Mouse (Mus musculus) thymus, postnatal 25 days (tissue): ENCODE measurements at regions not wholly inside any gene's neighbourhood (a gene's known extent, or its start where the extent isn't known, plus 50 kb on each side); places are given as distances from the start of the nearest gene placed in this dataset.

Experiments used
- DNase-seq: peaks from one replicate; pipeline ENCODE4 v3.0.0; 2022

DNA sequence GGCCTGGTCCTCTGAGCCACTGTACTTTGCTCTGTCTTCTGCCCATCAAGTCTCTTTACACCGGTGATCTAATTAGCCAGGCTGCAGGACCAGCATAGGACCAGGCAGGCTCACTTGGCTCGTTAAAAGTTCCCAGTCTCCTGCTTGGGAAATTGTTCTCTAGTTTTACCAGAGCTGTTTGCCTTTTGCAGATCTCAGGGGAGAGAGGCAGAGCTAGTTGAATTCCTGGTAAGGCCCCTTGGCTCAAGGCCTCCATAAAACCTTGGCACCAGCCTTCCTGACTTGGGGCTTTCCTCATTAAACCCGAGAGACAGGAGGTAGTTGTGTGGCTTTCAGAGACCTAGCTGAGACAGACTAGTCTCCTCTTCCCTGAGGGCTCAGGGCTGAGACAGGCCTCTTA lies 237.0 kb upstream of the Trib2 start:
- DNase-seq, result no peak

DNA sequence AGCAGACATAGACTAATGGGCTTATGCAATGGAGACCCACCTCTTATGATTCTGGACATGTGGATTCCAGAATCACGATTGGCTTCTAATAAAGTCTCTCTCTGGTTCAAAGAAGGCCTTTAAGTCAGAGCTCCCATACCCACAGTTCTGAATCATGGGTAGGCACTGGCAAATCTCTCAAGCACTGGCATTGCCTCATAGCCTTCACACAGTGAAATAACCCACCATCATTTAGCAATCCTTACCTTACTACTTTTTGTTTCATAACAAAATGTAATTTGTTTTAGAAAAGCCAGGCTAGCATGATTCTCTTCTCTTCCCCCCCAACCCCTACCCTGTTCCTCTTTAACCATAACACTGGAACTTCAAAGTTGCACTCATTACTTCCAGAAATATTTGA lies 236.3 kb upstream of the Trib2 start:
- no peak for DNase-seq

GRCm38 (mm10) chr12:16052353-16052752 lies 235.6 kb upstream of the Trib2 start:
- DNase-seq, result no peak

- peak; percentile 19 for DNase-seq
Measured at GRCm38 (mm10) chr12:16051439-16051838, 234.7 kb upstream of the Trib2 start.

DNA sequence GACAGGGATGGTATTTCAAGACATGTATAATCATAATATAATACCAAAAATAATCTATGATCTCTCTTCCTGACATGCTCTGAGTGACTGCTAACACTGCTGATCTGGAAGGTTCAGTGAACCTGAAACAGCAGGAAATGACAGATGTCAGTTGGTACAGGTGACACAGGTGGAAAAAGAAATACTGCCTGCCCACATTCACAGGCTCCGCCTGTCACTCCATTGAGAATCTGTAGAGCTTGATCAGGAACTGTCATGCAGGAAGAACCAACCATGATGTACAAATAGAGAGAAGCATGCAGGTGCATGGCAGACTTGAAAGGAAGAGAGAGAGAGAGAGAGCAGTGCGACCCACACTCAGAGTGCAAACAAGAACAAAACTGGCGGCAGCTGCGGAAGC lies 232.8 kb upstream of the Trib2 start:
- DNase-seq, result peak; percentile 76

GRCm38 (mm10) chr12:16046643-16047042 lies 229.9 kb upstream of the Trib2 start:
- DNase-seq, result no peak

DNA sequence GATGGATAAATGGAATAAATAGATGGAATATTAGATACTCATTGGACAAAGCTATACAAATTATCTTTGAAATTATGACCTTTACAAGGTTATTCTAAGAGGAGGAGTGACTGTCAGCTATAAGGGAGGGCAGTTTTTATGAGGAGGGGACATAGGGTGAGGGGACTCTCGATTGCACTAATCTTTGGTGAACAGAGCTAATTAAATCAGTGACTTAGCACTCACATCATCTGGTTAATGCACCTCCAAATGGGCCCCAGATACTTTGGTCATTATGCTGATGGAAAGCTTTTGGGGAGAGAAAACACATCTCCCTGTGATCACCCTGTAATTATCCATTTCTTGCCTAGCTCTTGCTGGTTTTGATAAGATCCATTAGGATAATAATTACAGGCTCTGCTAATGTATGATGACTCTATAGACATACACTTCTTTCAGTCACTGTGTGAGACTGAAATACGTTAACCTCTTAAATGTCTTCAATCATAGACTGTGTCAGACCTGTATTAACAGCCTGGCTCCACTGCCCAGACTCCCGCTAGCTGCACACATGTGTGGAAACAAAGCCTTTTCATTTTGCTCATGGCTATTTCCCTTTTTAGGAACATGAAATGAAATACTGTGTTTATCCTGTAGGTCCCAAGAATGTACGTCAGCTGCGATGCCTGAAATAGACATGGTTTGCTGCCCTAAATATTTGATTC lies 229.2 kb upstream of the Trib2 start:
- DNase-seq, result no peak

DNA sequence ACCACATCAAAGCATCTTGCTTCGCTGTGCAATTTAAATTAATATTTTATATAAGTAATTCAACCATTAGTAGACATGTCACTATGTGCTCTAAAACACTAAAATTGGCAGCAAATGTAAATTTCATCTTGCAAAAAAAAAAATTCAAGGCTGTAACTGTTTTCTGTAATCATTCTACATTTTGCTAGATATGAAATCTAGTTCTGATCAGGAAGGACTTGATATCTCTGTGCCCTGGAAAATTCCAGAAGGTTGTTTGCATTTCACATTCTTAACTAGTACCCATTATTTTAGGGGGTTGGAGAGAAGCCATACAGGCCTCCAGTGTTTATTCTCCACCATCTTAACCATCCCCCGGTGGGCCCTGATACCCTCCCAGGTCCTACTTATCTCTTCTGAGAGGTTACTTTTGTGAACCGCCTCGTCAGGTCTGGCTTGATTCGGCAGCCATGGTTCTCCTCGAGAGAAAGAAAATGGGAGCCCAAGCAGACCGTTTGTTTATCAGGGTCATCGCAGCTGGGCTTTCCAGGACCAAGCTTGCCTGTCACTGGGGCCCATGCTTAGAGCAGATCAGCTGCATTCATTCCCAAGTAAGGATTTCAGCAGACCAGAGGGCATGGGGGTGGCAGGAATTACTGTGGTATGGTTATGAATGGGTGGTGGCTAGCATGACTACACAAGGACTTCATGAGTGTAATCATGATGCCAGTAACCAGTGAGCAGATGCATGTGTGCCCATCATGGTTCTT lies 226.9 kb upstream of the Trib2 start:
- DNase-seq, result no peak

- DNase-seq, result no peak
Measured at GRCm38 (mm10) chr12:16042362-16042761, 225.6 kb upstream of the Trib2 start.

GRCm38 (mm10) chr12:16041129-16041528 lies 224.4 kb upstream of the Trib2 start:
- DNase-seq, result no peak

- no peak for DNase-seq
Measured at GRCm38 (mm10) chr12:16035551-16035950, 218.8 kb upstream of the Trib2 start.

DNA sequence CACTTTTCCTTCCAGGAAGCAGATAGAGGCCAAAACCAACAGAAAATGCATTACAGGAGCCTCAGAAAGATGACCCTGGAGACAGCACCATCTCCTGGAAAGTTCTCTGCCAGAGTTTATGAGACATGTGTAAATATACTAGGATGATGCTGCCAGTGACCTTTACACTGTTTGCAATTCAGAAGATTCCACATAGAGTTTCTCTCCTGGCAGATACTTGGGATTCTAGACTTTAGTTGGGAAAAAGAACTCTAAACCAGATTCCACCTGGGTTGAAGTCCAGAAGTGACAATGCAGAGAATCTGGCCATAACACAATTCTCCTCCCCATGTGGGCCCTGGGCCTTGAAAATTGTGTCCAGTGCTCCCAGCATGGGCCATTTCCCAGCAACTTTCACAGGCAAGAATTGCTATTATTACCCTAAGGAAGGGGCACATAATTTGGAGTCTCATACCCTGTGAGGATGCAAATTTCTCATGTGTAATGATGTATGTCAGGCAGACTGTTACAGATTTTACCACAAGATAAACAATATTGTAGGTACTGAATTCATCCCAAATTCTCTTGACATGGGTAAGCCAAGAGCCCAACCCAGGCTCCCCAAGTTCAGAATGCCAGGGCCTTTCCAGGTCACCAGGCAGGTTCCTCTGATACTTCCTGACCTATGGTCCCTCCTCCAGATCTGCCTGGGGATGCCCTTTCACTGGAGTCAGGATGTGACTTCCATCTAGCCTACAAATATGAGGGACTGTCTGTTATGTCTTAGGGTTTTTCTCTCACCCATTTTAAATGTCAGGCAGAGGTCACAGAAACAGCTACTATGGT lies 218.2 kb upstream of the Trib2 start:
- no peak for DNase-seq

- no peak for DNase-seq
Measured at GRCm38 (mm10) chr12:16026654-16027053, 209.9 kb upstream of the Trib2 start.

GRCm38 (mm10) chr12:16023273-16023672 lies 206.6 kb upstream of the Trib2 start:
- DNase-seq, result no peak

DNA sequence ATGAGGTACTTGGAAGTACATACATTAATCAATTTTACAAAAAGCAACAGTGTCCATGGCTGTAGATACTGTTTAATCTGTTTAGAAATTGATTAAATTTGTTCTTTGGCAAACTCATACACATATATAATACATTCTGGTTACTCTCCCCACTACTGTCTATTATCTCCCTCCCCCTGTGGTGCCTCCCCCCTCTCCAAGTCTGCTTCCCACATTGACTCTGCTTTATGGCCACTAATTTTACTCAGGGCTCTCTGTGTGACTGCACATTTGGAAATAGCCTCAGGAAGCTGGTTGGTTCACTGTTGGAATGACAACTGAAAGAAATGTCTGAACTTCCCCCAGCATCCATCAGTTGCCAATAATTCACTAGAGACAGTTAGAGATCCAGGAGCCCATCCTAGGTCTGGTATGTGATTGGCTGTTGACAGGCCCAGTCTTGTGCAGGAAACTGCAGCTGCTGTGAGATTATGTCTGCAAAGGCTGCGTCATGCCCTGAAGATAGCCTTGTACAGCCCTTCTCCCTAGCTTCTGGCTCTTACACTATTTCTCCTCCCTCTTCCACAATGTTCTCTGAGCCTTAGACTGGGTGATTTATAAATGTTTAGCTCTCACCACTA lies 204.6 kb upstream of the Trib2 start:
- DNase-seq, result no peak

GRCm38 (mm10) chr12:16018237-16018636 lies 201.5 kb upstream of the Trib2 start:
- no peak for DNase-seq

DNA sequence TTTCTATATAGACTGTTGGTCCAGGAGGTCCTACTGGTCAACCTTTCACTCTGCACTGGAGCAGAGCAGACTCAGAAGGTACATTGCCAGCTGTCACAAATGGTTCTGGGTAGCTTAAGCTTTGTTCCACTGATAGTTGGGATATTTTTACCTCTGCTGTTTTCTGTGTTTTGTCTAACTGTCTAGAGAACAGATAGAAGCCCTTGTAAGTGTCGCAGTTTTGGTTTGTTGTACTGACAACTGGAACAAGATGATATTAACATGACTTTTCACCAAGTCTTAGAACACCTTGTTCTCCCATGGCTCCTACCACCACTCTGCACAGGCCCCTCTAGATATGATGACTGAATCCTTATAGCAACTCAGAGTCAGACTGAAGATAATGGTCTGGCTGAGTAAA lies 199.9 kb upstream of the Trib2 start:
- no peak for DNase-seq

DNA sequence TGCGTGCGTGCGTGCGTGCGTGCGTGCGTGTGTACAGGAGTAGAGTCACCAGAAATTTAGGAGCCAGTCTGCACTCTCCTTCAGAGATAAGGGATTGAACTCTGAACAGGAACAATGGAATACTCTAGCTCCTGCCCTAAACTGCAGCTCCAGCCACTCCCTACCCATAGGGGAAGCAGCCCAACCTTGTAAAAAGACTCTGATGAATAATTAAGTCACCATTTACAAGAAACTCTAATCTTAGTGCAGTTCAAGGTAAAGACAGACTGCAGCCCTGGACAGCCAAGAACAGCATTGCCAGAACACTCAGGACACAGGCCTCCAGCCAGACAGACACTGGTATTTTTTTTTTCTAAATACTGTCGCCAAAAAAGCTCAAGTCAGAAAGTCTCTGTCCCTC lies 198.9 kb upstream of the Trib2 start:
- DNase-seq, result no peak

DNA sequence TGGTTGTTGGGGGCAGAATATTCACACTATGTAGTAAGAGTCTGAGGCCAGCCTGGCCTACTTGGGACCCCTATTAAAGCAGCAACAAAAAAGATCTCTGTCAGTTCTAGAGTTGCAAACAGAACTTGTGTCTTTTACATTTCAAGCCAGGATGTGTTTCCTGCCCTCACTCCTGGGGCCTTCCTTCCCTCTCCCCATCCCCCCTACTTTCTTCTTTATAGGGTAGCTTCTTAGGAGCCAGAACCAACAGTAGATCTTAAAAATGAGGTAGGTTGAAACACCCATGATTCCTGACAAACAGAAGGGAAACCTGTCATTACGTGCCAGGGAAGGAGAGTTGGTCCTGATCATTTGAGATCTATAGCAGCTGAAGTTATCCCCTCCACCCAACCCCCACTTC lies 198.0 kb upstream of the Trib2 start:
- DNase-seq, result peak; percentile 50

DNA sequence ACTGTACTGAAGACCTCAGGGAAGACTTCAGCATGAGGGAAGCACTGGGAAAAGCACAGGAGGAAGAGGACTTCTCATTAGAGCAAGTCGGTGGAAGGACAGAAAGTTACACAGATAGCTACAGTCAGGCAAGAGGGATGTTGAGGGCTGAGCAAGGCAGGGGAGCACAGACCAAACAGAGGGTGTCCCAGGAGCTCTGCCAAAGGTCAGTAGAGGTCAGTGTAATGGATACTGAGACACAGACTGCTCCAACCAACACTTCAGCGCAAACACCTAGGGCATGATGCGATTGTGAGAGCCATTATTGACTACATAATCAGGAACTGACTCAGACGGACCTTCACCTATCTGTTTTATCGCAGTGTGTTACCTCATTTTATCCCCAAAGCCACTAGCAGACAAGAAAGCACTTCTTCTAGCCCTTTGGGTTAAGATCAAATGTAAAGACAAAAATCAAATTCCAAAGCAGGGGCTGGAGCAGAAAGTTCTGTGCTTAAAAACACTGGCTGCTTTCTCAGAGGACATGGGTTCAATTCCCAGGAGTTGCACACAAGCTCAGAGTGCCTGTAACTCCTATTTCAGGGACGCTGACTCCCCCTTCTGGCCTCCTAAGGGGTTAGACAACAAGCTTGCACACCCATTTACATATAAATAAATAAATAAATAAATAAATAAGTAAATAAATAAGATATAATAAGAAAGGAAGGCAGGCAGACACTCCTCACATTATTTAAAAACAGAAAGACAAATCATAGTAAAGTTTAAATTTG lies 197.3 kb upstream of the Trib2 start:
- DNase-seq, result peak; percentile 48

GRCm38 (mm10) chr12:16013354-16013753 lies 196.6 kb upstream of the Trib2 start:
- DNase-seq, result peak; percentile 38

- DNase-seq, result no peak
Measured at GRCm38 (mm10) chr12:16012081-16012480, 195.4 kb upstream of the Trib2 start.
